Mouse (Mus musculus): ENCODE data around the gene Mbd5. TPM values are rescaled to one million over a fixed set of nuclear protein-coding genes. Genes with fewer than 3 reads are reported as not detected.
"Not testable (repeated sequence)": the region's sequence is repeated elsewhere in the genome, so short reads cannot be mapped to it uniquely, and the experiment has no call there.

Mbd5 gene
- polyA plus RNA-seq, 1 experiment from 2014 or later, result 29.0 TPM

DNA sequence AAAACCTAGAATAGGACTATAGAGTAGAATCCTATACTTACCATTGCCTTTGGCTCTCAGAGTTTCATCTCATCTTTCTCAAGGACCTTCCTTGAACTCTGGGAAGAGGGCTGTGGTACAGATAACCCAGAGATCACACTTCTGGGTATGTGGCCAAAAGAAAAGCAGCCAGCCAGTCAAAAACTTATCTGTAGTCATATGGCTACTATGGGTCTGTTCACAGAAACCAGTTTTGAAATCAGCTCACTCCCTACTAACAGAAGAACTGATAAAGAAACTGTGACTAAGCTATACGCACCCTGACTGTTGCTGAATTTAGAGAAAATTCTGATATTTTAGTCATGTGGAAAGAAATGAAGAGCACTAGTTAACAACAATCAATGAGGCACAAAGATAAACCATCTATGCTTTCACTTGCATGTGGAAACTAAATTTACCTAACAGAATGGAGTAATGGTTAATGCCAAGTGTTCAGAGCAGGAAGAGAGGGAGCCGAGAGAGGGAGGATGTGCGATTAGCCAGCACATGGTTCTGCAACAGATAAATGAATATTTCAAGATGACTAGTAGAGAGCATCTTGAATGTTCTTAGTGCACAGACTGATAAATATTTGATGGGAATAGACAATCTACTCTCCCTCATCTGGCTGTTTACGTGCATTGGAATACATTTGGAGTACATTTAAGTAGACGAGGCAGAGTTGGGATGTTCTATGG lies 211.1 kb downstream of the Mbd5 start:
- no peak overlapping the region for H3K4me3 ChIP-seq (ENCODE audit: low read depth, low read length)
- no peaks in the 10 kb centered on the region for H3K27me3 ChIP-seq (ENCODE audit: insufficient read depth, low read length)
- WGBS, result 87% methylated on average over 5 of the region's 5 CpGs
- DNase-seq, result no peak
- no peak for ATAC-seq (ENCODE audit: insufficient read depth)
- no peak for TF ChIP-seq CTCF (IDR thresholded peaks at IDR 0.05; ENCODE audit: low read depth)
- H3K4me2 ChIP-seq, result no peak overlapping the region
- H3K36me3 ChIP-seq (ENCODE audit: insufficient read depth), result no peaks in the 10 kb centered on the region
- H3K27ac ChIP-seq (ENCODE audit: low read depth), result no peak overlapping the region
- no peak overlapping the region for H3K9ac ChIP-seq
- H3K9me3 ChIP-seq (ENCODE audit: low read depth, low read length), result no peaks in the 10 kb centered on the region; the same call in 1 of the 2 replicates
- H3K4me1 ChIP-seq (ENCODE audit: insufficient read depth), result no peaks in the 10 kb centered on the region

GRCm38 (mm10) chr2:49169766-49170165 lies 220.5 kb downstream of the Mbd5 start:
- no peak for TF ChIP-seq CTCF (IDR thresholded peaks at IDR 0.05; ENCODE audit: low read depth)
- Histone ChIP-seq H3K27ac (ENCODE audit: low read depth) (no peak overlapping the region), H3K27me3 (ENCODE audit: insufficient read depth, low read length) (no peaks in the 10 kb centered on the region), H3K4me2 (no peak overlapping the region), H3K9me3 (ENCODE audit: low read depth, low read length) (no peaks in the 10 kb centered on the region), H3K9ac (no peak overlapping the region), H3K36me3 (ENCODE audit: insufficient read depth) (no peaks in the 10 kb centered on the region), H3K4me1 (ENCODE audit: insufficient read depth) (no peaks in the 10 kb centered on the region), H3K4me3 (ENCODE audit: low read depth, low read length) (no peak overlapping the region)
- 92% methylated on average over 3 of the region's 3 CpGs for WGBS
- no peak for ATAC-seq (ENCODE audit: insufficient read depth)
- no peak for DNase-seq

GRCm38 (mm10) chr2:49177015-49177414 lies 227.7 kb downstream of the Mbd5 start:
- H3K27ac ChIP-seq (ENCODE audit: low read depth), result no peak overlapping the region
- 78% methylated on average over 3 of the region's 3 CpGs for WGBS
- no peaks in the 10 kb centered on the region for H3K27me3 ChIP-seq (ENCODE audit: insufficient read depth, low read length)
- ATAC-seq (ENCODE audit: insufficient read depth) (no peak), DNase-seq (no peak)
- no peak overlapping the region for H3K4me2 ChIP-seq
- H3K4me1 ChIP-seq (ENCODE audit: insufficient read depth), result no peaks in the 10 kb centered on the region
- H3K4me3 ChIP-seq (ENCODE audit: low read depth, low read length), result no peak overlapping the region
- no peak overlapping the region for H3K9ac ChIP-seq
- H3K9me3 ChIP-seq (ENCODE audit: low read depth, low read length), result no peaks in the 10 kb centered on the region
- TF ChIP-seq CTCF (IDR thresholded peaks at IDR 0.05; ENCODE audit: low read depth), result no peak
- H3K36me3 ChIP-seq (ENCODE audit: insufficient read depth), result no peaks in the 10 kb centered on the region

DNA sequence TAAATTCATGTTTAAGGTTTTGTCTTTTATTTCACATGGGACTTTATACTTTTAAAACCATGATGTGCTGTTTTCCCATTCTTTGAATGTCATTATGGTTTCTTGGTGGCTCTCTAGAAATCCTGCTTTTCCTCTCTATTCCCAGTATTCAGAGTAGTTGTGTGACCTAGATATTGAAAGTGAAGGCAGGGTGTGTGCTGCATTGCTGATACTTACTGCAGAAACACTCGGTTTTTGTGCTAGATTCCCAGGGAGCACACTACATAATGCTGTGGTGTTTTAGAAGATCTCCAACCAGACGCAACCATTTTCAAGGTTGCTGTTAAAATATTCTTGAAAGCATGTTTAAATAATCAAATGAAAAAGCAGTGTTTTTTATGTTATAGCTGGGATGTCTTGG lies 241.7 kb downstream of the Mbd5 start:
- Histone ChIP-seq H3K4me3 (ENCODE audit: low read depth, low read length) (no peak overlapping the region), H3K36me3 (ENCODE audit: insufficient read depth) (no peaks in the 10 kb centered on the region), H3K4me2 (no peak overlapping the region), H3K27ac (ENCODE audit: low read depth) (no peak overlapping the region), H3K9me3 (ENCODE audit: low read depth, low read length) (no peaks in the 10 kb centered on the region), H3K27me3 (ENCODE audit: insufficient read depth, low read length) (no peaks in the 10 kb centered on the region), H3K9ac (no peak overlapping the region), H3K4me1 (ENCODE audit: insufficient read depth) (no peaks in the 10 kb centered on the region)
- DNase-seq (no peak), ATAC-seq (ENCODE audit: insufficient read depth) (no peak)
- 70% methylated on average over 2 of the region's 2 CpGs for WGBS
- TF ChIP-seq CTCF (IDR thresholded peaks at IDR 0.05; ENCODE audit: low read depth), result no peak

- Histone ChIP-seq H3K27ac (ENCODE audit: low read depth) (no peak overlapping the region), H3K9ac (no peak overlapping the region), H3K4me3 (ENCODE audit: low read depth, low read length) (no peak overlapping the region), H3K27me3 (ENCODE audit: insufficient read depth, low read length) (no peaks in the 10 kb centered on the region), H3K4me2 (no peak overlapping the region), H3K4me1 (ENCODE audit: insufficient read depth) (no peaks in the 10 kb centered on the region), H3K36me3 (ENCODE audit: insufficient read depth) (no peaks in the 10 kb centered on the region), H3K9me3 (ENCODE audit: low read depth, low read length) (no peaks in the 10 kb centered on the region)
- TF ChIP-seq CTCF (IDR thresholded peaks at IDR 0.05; ENCODE audit: low read depth), result no peak
- no peak for DNase-seq
- no peak for ATAC-seq (ENCODE audit: insufficient read depth)
- WGBS, result 98% methylated on average over 3 of the region's 3 CpGs
Measured at GRCm38 (mm10) chr2:49191695-49192094, 242.4 kb downstream of the Mbd5 start.

DNA sequence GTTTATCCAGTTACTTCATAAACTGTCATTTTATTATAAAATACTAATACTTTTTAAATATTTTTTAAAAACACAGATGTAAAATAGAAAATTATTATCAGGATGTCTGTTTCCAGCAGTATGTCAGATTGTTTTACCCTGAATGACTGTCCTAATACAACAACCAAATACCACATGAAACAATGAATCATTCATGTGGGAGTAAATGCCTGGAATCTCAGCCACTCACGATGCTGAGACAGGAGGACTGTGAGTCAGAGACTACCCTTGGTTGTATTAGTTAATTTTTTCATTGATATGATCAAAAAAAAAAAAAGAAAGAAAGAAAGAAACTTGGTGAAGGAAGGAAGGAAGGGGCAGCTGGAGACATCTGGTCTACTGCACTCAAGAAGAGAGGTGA lies 254.8 kb downstream of the Mbd5 start:
- no peak for ATAC-seq (ENCODE audit: insufficient read depth)
- H3K4me3 ChIP-seq (ENCODE audit: low read depth, low read length), result no peak overlapping the region
- 61% methylated on average over 1 of the region's 1 CpGs for WGBS

GRCm38 (mm10) chr2:49205692-49206091 lies 256.4 kb downstream of the Mbd5 start:
- ATAC-seq (ENCODE audit: insufficient read depth), result not testable (repeated sequence)

More for the DNA sequence above, 254.8 kb downstream of the Mbd5 start:
- Histone ChIP-seq H3K36me3 (ENCODE audit: insufficient read depth) (no peaks in the 10 kb centered on the region), H3K27me3 (ENCODE audit: insufficient read depth, low read length) (no peaks in the 10 kb centered on the region), H3K4me2 (no peak overlapping the region), H3K4me1 (ENCODE audit: insufficient read depth) (no peaks in the 10 kb centered on the region), H3K27ac (ENCODE audit: low read depth) (no peak overlapping the region), H3K9me3 (ENCODE audit: low read depth, low read length) (no peaks in the 10 kb centered on the region), H3K9ac (no peak overlapping the region)
- no peak for TF ChIP-seq CTCF (IDR thresholded peaks at IDR 0.05; ENCODE audit: low read depth)
- DNase-seq, result no peak

More at GRCm38 (mm10) chr2:49205692-49206091, 256.4 kb downstream of the Mbd5 start:
- H3K27me3 ChIP-seq (ENCODE audit: insufficient read depth, low read length); H3K9me3 ChIP-seq (ENCODE audit: low read depth, low read length); H3K27ac ChIP-seq (ENCODE audit: low read depth); H3K4me1 ChIP-seq (ENCODE audit: insufficient read depth); H3K9ac ChIP-seq; H3K4me2 ChIP-seq; DNase-seq; H3K36me3 ChIP-seq (ENCODE audit: insufficient read depth); H3K4me3 ChIP-seq (ENCODE audit: low read depth, low read length): not testable (repeated sequence)
- WGBS, result 80% methylated on average over 1 of the region's 1 CpGs

Data from lung, embryonic 14.5 days (tissue).